Mouse (Mus musculus) cerebellum, adult 8-10 months (tissue): ENCODE data around the gene Kif20b.

Source experiments
- DNase-seq: peaks from one replicate; pipeline ENCODE4 v3.0.0; 2022

Gene Kif20b

DNA sequence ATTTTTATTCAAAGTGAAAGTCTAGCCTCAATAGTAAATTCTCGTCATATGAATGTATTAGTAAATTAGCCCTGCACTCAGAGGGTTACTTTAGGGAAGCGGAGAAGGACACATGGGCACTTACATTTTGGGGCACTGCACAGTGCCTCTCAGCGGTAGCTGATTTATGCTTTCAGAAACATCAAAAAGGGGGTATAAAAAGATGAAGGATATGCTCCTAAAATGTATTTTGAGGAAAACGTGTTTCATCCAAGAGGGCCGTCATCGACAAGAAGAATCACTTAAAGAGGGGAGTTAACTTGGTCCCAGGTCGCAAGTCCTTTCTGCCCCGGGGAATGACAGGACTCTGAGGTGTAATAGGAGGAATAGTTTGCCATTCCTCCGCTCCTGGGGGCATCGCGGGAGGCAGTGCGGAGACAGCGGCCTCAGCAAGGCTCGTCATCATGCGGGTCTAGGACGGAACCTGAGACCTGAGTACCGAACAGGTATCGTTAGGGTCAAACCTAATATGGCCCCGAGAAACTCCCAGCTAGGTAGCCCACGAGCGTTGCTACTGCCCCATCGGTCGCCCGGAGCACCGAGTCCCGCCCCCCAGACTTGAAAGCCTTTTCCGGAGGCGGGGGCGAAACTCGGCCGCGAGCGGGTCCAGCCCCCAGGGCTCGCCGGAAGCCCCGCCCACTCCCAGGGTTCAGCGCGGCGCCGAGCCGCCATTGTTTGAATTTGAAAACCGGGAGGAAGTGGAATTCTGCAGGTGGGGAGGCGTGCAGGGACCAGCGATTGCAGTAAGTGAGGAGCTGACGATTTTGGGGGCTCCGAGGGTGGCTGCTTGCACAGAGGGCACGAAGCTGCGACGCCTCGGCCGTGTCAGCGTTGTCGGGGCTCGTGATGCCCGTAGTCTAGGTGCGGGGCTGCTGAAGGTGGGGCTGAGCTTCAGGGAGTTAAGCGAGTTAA lies at the start of gene Kif20b:
TSS of gene Kif20b (plus strand) at position 710 of the 951 bp plus-strand sequence.
- DNase-seq, result peak; percentile 79

DNA sequence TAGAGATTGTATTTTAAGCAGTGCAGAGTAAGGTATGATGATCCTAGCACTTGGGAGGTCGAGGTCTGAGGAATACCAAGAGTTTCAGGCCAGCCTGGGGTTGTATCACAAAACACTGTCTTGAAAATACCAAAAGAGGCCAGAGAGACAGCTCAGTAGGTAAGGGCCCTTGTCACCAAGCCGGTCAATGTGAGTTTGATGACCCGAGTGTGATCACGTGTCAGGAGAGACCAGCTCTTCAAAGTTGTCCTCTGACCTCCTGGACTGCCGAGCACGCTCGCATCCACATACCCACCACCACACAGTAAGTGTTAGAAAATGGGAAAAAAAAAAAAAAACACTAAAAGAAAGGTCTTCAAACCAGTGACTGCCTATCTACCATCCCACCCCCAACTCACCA lies 45.5 kb upstream of the Kif20b start:
- no peak for DNase-seq

DNA sequence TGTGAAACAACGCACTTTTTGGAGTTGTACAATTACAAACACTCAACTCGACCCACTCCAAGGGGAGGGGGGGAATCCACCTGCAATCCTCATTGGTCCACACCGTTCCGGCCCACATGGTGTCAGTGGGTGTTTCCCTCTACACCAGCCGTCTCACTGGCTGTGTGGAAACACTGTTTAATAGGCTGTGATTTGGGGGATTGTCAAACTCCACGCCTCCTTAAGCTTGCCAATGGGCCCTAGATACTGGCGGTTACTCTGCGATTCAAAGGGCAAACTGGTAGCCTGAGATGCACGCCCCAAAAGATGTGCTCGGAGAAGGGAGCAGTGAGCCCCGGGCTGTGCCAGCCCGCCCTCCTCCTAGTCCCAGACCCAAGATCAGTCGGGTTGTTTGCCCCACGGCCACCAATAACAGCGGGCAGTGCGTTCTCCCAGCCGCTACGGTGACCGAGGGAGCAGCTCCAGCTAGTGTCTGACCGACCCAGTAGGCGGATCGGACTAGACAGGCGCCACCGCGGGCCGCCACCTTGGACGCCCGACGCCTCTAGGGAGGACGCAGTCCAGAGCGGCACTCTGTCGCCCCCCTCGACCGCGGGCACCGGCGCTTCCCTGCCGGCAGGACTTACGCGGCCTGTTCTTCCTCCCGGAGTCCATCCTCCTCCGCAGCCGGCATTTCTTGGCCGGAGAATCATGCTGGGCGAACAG lies 44.1 kb upstream of the Kif20b start:
- DNase-seq, result peak; percentile 70

DNA sequence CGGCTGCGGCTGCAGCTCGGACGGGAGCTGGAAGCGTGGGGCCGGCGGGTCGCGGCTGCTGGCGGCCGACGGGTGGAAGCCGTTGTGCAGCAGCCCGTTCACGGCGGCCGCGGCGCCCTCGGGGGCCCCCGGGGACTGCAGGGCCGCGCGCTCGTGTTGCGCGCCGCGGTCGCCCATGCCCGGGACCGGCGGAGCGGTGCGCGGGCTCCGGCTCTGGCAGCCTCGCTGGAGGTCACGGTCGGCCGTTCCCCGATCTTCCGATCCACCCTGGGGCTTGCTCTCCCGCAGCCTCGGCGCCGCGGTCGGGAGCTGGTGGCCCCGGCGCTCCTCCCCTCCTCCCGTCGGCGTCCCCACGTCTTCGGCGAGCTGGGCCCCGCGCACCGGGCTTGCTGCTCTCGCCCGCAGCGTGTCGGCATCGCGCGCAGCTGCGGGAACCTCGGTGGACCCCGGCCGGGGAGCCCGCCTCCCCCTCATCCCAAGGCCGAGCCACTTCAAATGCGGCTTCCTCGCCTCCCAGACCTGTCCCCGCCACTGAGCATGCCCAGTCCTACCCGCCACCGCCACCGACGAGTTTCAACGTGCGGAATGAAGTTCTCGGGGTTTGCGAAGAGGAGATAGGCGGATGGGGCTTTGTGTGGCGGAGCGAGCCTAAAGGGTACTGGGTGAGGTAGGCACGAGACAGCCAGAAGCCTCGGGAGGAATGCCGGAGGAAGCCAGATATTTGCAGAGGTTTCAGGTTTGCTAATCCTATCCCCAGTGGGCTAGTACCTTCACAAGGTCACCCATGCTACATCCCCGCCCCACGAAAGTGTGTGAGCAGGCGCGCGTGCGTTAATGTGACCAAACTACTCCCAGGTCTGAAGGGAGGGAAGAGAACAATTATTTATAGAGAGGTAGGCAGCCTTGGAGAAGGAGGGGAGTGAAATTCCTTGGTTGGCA lies 43.3 kb upstream of the Kif20b start, which contains the start of gene Pank1:
TSS of gene Pank1 (minus strand) at position 853 of the 939 bp plus-strand sequence.
- peak; percentile 70 for DNase-seq

DNA sequence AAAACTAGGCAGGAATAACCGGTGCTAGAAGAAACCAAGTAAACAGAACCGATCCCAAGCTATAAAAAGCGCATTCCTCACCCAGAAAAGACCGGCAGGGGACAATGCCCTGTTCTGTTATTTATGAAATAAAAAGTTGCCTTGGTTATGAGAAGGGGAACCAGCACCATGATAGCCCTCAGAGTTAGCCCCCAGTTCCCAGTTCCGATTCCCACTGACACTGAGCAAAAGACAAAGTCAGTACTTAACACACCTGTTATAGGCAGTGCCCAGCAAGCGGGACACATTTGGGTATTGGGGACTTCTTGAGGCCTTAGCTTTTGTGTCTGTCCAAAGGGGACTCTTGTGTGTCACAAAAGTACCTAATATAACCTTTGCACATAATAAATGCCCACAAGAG lies 42.5 kb upstream of the Kif20b start:
- DNase-seq, result no peak

DNA sequence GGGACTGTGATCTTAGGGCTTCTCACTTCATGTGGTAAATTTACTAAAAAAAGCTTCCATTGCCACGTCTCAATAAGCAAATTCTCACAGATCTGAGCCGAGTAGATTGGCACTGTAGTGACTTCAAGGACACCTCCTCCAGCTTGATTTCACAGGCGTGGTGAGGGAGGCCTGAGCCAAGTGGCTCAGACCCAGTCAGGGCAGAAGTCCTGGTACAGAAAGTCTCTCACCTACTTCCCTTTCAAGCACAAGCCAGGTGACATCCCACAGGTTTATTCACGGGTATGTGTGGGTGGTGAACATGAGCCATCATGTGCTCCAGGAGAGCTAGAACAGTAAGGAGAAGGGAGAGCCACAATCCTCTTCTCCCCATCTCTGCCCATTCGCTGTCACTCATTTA lies 41.0 kb upstream of the Kif20b start:
- DNase-seq, result no peak

DNA sequence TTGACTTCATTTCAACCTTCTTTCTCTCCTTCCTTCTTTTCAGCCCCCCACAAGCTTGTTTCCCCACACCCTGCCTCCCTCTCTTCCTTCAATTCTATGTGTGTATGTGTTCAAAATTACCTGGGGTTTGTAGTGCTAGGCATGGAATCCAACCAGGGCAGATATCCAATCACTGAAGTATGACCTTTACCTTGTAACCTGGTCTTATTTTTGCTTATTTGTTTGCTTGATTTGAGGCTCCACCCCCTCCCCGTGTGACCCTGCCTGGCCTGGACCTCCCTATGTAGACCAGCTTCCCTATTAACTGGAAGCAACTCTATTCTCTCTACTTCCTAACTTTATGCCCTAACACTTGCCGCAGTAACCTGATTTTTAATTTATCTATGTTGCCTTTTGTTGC lies 39.7 kb upstream of the Kif20b start:
- DNase-seq, result no peak

DNA sequence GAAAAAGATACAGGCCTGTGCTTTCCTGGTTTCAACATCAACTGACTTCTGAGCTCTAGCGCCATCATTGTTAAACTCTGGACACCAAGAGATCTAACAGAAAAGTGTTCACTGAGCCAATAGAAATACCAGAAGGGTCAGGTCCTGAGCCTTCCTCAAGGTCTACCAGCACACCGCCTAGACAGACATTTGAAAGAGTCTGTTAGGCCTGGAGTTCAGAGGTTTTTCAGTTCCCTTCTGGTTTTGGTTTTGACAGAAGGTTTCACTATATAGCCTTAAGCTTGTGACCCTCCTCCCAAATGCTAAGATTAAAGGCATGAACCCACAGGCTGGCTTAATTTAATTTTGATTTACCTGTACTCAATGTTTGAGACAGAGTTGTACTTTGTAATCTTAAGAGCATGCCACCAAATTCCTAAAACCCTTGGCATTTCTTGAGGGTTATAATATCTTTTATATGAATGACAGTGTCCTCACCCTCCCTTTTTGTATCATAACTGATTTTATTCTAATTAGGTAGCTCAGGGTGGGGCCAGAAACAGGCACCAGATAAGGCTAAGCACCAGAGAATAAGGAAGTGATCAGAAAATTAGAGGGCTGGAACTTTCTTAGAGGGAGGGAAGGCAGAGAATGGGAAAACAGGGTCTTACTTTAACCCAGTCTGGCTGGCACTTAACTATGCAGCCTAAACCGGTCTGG lies 38.5 kb upstream of the Kif20b start:
- no peak for DNase-seq

DNA sequence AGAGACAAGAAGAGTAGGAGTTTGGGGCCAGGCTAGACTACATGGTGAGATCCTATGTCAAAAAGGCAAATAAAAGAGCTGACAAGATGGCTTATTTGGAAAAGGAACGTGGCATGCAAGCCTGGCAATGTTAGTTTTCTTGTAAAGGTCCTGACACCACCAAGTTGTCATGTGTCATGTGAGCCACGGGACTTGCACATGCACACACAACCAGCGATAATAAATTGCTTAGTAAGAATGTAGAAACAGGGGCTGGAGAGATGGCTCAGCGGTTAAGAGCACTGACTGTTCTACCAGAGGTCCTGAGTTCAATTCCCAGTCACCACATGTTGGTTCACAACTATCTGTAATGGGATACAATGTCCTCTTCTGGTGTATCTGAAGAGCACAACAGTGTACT lies 35.8 kb upstream of the Kif20b start:
- no peak for DNase-seq

DNA sequence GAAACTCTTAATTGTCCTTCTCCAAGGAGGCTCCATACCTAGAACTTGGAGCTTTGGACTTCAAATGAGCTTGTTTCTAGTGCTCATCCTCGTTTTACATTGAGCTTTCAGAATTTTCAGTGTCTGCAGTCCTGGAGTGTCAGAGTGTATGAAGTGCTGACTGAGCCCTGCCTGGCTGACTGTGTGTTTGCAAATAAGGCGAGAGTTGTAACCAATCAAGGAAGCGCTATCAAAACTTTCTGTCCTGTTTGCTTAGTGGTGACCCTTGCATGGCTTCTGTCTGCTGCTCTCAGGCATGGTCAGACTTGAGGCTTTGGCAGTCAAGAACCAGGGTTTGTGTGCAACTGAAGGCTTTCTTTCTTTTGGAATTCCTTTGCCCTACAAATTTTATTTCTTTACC lies 31.2 kb upstream of the Kif20b start:
- DNase-seq, result no peak

DNA sequence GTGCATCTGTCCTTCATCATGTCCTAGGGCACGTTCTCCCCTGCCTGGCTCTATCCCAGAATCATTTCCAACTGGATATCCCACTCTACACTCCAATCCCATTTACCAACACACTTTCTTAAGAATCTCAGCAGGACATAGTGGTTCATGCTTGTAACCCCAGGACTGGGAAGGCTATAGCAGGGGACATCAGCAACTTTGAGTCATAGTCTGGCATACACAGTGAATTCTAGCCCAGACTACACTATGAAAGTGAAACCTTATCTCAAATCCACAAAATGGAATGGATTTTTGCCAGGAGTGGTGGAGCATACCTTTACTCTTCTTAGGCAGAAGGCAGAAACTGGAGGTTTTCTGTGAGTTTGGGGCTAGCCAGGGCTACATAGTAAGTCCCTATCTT lies 30.6 kb upstream of the Kif20b start:
- no peak for DNase-seq

DNA sequence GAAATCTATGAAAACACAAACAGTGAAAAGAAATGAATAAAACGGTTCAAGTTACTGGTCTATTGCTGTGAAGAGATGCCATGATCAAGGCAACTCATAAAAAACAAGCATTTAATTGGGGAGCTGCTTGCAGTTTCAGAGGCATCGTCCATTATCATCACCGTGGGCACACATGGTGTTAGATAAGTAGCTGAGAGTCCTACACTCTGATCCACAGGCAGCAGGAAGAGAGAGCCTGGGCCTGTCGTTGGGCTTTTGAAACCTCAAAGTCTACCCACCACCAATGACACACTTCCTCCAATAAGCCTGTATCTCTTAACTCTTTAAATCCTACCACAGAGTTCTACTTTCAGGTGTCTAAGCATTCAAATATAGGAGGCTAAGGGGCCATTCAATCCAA lies 27.1 kb upstream of the Kif20b start:
- DNase-seq, result no peak

DNA sequence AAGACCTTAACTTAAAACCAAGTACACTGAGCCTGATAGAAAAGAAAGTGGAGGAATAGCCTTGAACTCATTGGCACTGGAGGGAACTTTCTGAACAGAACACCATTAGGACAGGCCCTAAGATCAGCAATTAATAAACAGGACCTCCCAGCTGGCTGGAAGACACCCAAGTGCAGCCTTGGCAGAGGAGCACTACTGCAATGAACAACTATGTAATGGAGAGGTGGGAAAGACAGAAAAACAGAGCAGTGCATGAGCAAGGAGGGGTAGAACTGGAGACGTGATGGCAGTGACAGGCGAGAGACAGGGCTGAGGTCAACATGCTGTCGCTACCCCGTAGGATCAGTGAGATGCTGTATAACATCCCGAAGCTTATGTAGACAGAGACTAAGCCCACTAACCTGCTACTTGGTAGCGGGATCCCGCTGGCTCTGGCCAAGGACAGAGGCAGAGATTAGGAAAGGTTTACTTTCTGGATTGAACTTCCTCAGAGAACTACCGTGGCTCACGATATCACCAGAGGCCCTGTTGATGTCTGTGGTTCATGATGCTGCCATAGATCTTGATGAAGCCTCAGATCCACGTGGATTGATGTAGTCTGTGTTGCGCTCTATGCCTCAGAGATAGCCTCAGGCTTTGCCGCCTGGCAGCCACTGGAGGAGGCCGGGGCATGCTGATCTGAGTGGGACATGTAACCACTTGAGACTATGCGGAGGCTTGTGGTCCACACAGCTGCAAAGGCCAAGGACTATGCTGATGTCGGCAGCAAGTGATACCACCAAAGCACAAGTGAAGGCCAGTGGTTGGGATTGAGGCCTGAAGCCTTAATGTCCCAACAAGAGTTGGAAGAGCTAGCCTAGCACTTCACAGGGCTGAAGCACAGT lies 24.8 kb upstream of the Kif20b start:
- DNase-seq, result no peak

DNA sequence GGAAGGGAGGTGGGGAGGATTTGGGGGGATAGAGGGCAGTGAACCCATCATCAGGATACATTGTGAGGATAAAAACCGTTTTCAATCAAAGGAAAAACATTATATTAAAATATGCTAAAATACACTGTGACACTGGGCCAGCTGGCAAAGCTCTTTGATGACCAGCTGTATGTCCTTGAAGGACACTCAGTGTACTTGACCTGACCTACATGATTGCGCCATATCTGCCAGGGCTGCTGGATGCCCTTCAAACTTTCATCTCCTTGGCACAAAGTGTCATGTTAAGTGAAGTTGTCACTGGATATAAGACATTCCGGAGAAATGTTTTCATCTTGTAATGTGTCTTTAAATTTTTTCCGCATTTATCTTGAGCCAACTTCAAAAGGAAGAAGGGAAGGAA lies 23.2 kb upstream of the Kif20b start:
- no peak for DNase-seq

DNA sequence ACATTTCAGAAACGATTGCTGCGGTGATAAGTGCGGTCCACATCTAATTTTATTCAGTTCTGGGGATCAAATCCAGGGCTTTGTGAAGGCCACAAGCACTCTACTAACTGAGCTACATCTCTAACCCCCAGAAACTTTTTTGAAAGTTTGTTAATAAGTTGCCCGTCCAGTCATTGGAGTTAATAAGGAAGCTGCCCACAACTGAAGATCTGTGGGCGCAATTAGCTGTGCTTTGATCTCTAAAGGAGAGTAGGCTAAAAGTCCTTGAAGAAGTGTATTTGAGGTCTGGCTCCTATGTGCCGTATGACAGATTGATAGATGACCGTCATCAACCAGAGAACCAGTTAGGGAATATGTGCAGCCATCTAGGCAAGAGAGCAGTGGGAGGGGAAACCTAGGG lies 20.9 kb upstream of the Kif20b start:
- no peak for DNase-seq

DNA sequence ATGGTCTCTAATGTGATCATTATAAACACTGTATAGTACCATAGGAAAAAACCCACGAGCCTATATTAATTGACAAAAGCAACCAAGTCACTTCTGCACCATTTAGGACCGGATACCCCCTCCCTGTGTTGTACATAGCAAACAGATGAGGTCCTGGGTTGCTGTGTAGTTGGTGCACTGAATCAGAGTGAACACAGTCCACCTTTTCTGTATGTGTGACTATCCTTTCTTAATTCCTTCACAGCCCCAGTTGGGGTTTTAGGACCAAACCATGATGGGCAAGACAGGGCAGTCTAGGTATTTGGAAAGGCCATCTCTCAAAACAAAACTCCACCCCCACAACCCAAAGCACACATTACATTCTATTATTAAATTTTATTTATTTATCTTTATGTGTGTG lies 20.4 kb upstream of the Kif20b start:
- no peak for DNase-seq

DNA sequence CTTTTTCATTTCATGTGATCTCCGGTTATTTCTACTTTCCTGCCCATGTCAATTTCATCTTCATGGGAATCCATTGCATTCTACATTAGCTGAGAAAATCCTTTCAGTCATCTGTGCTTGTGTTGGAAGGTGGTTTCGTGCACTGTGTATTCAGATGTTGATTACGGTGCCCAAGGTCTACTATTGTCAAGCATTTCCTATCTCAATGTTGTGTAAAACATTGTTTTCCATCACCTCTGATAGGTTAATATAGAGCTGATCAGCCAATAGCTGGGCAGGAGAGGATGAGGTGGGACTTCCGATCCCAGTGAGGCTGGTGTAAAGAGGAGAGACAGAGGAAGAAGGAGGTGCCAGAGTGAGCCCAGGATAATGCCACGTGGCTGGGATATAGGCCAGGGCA lies 18.1 kb upstream of the Kif20b start:
- DNase-seq, result no peak

DNA sequence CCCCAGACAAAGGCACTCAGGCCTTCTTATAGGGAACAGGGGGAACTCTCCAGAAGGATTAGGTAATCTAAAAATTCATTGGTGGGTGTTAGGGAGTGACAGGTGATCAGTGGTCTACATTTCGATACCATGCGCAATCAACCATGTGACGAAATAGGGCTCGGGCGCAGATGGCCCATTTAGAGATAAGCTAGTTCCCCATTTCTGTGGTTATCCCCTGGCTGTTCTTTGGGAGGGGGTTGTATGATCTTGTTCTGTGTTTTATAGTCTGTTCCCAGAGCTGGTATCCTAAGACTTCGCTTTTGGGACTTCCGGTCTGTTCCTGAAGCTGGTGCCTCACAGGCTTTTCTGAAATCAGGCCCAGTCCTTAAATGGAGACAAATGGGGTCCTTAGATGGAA lies 16.7 kb upstream of the Kif20b start:
- DNase-seq, result no peak

DNA sequence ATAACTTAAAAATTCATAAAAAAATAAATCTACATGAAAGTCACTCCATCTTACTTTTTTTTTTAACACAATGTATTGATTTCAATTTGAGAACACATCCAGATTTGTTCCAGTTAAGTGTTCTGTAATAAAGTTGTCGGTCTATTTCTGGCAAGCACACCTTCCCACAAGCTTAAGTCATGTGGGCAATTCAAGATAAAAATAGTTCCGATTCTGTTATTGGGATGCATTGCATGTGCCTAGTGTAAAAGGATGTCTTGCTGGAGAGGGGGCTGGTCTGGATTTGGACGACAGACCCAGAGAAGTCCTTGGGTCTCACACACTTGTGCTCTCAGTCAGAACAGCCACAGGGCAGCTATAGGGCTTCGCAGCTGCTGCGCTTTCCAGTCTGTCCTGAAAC lies 15.4 kb upstream of the Kif20b start:
- no peak for DNase-seq

DNA sequence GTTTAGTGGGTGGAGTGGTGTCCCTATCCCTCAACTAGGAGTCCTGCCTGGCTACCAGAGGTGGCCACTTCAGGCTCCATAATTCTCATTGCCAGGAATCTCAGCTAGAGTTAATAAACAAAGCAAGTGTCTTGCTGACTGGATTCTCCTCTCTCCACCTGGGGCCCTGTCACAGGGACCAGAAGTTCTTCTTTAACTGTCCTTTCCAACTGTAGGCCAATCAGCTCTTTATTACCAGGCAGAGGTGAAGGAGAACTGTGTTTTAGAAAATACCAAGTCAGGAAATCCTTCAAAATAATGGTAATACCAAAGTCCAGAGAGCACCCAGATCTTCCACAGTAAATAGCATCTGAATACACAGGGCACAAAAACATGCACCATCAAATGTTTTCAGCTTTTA lies 9.8 kb upstream of the Kif20b start:
- DNase-seq, result no peak

DNA sequence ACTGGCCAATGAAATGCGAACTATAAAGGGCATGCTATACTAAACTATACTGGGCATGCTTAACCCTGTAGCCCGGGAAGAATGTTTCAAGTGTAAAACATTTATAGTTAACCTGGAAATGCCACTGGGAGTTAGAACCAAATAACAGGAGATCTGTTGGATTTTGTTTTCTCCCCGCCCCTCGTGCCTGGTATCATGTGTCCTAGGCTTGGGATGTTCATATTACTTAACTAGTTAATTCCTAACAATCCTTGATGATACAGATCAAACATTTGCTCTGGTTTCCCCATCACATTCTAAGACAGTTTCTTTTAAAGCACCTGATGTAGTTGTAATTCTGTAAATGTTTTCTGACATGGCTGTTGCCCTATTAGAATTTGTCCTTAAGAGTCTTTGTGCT lies 2.1 kb upstream of the Kif20b start:
- DNase-seq, result no peak
